ENCODE assay signal across 17 mouse cellular contexts in genomic region chr6:67413378-67413777, GRCm38 (mm10). TPM values are rescaled to one million over a fixed set of nuclear protein-coding genes. Genes with fewer than 3 reads are reported as not detected.
"Had no signal": no experiment of that assay in that cellular context is flagged by ENCODE, and none has a peak within 500 bp of the region (broad histone marks: within the 10 kb centered on the region; RNA-seq: fewer than 3 reads in every experiment).

No protein-coding gene starts in this region.

- H3K4me2 ChIP-seq: limb, embryonic 13.5 days; liver, embryonic 12.5 days; lung, embryonic 14.5 days; neural tube, embryonic 12.5 days had no signal

- H3K4me3 ChIP-seq: layer of hippocampus, adult 2 months; limb, embryonic 13.5 days; liver, embryonic 12.5 days; midbrain, embryonic 10.5 days; neural tube, embryonic 12.5 days had no signal

- H3K27me3 ChIP-seq: limb, embryonic 13.5 days; liver, embryonic 12.5 days; neural tube, embryonic 12.5 days had no signal

- H3K4me1 ChIP-seq: limb, embryonic 13.5 days; liver, embryonic 12.5 days; midbrain, embryonic 10.5 days; neural tube, embryonic 12.5 days had no signal

- H3K9me3 ChIP-seq: limb, embryonic 13.5 days; liver, embryonic 12.5 days; midbrain, embryonic 10.5 days; neural tube, embryonic 12.5 days had no signal

- H3K9ac ChIP-seq: limb, embryonic 13.5 days; liver, embryonic 12.5 days; lung, embryonic 14.5 days; neural tube, embryonic 12.5 days had no signal

- H3K36me3 ChIP-seq: limb, embryonic 13.5 days; liver, embryonic 12.5 days; midbrain, embryonic 10.5 days; neural tube, embryonic 12.5 days had no signal

- ATAC-seq: hindbrain, embryonic 16.5 days; liver, embryonic 12.5 days had no signal

- H3K27ac ChIP-seq: layer of hippocampus, adult 2 months; limb, embryonic 13.5 days; liver, embryonic 12.5 days; midbrain, embryonic 10.5 days; neural tube, embryonic 12.5 days had no signal

- DNase-seq: left cerebral cortex, postnatal 4 days; lung, embryonic 14.5 days; lung, postnatal 10 days; lung, postnatal 4 days; midbrain, embryonic 14.5 days; thymus, postnatal 4 days had no signal

RNA-seq across cellular contexts. Expression of gene Il12rb2, which starts 37.4 kb away (rescaled TPM):
- total RNA-seq: layer of hippocampus, adult 2 months; layer of hippocampus, postnatal 14 days; left cerebral cortex, adult 18-20 months had no signal
- polyA plus RNA-seq: intestine, embryonic 14.5 days; stomach, embryonic 14.5 days; testis, adult 2 months had no signal
